Mouse (Mus musculus) CH12F3 (cell line): Measurements from ENCODE around the gene 2010003K11Rik.

Source experiments
- in situ Hi-C: fragments of 300-500 bp; cut with MboI; formaldehyde crosslinking; loops from 2 replicates; pipeline ENCODE4 v1.14.3; 2020; ENCODE audit warnings: low sequenced_read_pairs

2010003K11Rik gene

DNA sequence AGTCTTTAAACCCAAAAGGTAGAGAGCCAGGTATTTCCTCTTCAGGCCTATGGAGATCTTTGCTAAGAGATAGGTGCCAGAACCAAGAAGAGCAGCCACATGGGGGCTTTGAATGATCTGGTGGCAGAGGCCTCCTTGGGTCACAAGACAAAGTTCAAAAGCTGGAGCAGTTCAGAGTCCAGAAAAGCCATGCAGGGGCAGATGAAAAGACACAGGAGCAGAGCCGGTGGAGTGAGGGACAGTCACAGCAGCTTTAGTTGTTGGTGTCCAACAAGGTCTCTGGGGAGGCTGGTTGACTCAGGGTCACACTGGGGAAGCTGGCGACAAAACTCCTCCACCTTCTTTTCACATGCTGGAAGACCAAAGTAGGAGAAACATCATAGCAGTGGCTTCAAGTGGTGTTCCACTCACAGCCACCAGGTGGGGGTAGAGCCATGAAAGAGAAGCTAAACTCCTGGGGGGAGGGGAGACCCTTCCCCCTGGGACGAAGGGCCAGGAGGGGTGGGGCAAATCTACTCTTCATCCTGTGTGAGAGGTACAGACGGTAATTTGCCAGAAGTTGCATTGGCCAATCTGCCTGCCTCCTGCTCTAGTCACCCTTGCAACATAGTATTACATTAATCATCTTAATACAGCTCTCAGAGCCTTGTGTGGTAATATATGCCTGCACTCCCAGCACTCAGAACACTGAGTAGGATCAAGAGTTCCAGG lies 965 bp downstream of the 2010003K11Rik start:
- in situ Hi-C loops = loop anchor here (10.0 kb wide), 1 partner anchor 247 kb away; no protein-coding TSS in a partner anchor

DNA sequence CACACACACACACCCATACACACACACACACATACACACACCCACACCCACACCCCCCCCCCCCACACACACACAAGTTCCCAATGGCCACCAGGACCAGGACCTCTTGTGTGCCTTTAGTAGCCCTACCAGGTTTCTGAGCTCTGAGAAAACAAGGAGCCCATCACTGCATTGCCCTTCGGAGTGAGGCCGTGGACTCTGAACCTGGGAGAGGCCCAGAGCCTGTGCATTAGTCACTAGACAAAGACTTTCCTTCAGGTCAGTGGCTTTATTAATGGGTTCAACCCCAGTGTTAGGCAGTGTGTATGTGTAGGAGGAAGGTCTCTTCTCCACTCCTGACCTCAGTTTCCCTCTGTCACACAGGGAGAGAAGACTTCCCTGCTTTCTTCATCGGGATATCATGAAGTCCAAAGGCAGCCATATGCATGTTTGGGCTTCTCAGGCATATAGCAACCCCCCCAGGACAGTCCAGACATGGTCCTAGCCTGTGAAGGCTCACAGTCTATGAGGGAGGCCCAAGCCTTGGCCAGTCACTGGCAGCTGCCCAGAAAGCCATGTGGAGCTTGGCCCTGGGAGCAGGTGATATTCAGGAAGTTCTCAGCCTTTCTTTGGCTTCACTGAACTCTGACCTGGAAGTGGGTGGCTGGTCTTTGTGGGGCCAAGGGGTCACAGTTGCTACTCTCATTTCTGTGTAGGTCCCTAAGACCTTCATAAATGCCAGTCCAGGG lies 1.7 kb downstream of the 2010003K11Rik start:
- in situ Hi-C loops = loop anchor here (10.0 kb wide), 1 partner anchor 248 kb away; no protein-coding TSS in a partner anchor

GRCm38 (mm10) chr19:4495814-4496213 lies 2.6 kb downstream of the 2010003K11Rik start:
- in situ Hi-C loops = loop anchor here (10.0 kb wide), 1 partner anchor 249 kb away; no protein-coding TSS in a partner anchor

GRCm38 (mm10) chr19:4494707-4495106 lies 3.7 kb downstream of the 2010003K11Rik start:
- in situ Hi-C loops = loop anchor here (10.0 kb wide), 1 partner anchor 250 kb away; no protein-coding TSS in a partner anchor

DNA sequence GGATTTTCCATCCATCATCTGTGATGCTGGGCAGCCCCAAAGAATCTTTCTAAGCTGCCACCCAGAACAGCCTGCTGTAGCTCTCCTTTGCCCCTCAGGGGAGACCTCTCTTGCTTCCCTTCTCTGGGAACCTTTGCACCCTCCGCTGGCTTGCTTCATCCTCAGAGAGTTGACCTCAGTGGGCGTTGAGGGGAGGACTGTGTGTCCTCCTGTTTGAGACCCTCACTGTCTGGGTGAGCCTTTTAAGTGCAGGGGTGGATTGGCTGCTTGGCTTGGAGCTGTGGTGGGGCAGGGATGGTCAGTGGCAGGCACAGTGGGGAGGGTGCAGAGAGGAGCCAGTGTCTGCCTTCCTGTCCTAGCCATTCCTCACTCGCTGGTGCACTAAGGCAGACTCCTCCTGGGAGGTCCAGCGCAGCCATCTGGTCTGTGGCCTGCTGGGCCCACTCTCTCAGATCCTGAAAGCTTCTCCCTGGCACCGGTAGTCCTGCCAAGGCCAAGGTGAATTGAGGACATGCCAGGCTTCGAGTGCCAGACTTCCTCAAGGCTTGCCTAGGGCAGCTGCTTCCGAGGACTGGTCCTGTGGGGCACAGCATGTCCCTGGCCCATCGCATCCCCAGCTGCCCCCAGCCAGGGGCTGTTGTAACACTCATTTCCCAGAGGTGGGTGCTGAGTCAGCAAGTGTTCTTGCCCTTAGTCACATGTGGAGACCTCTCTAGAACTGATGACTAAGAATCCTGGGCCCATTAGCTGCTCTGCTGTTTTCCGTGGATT lies 5.7 kb downstream of the 2010003K11Rik start:
- in situ Hi-C loops = loop anchor here (10.0 kb wide), 1 partner anchor 252 kb away; no protein-coding TSS in a partner anchor

DNA sequence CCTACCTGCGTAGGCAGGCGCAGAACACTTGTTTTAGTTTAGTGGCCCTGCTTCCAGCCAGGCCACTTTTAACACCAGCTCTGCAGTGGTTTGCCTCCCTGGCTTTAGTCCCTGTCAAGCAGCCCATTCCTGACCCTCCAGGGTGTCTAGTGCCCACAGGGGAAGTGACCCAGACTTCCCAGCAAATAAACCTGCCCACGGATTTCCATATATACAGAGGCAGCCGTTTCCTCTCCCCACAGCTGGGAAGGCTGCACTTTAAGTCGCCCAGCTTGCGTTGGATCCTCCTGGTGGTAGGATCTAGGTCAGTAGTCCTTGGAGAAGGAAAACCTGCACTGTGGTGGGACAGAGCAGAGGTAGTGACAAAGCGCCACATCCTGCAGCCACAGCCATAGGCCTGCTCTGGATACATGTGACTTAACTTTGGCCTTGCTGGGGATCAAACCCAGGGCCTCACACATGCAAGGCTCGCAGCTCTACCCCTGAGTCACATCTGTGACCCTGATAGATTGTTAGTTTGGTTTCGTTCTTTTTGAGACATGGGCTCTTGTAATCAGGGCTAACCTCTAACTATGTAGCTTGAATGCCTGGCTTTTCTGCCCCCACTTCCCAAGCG lies 7.2 kb downstream of the 2010003K11Rik start:
- in situ Hi-C loops = loop anchor here (10.0 kb wide), 1 partner anchor 254 kb away; no protein-coding TSS in a partner anchor

GRCm38 (mm10) chr19:4487877-4488276 lies 10.5 kb downstream of the 2010003K11Rik start:
- in situ Hi-C loops = no loop called here

DNA sequence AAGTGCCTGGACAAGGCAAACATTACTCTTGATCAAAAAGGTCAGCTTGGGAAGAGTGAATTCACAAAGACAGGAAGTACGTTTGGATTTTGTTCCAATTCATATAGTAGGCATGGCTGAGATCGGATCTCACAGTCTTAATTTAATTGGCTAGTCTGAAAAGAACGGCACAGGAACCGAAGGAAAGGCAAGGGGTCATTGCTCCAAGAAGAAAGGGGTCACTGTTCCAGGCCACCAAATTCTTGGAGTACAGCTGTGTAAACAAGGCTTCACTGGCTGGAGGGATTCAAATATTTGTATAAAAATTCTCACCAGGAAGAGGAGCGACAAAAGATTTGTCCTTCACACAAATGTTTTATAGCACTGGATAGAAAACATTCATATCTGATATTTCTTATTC lies 13.4 kb downstream of the 2010003K11Rik start:
- in situ Hi-C loops = no loop called here

- in situ Hi-C loops = no loop called here
Measured at GRCm38 (mm10) chr19:4482111-4482859, 16.1 kb downstream of the 2010003K11Rik start.

DNA sequence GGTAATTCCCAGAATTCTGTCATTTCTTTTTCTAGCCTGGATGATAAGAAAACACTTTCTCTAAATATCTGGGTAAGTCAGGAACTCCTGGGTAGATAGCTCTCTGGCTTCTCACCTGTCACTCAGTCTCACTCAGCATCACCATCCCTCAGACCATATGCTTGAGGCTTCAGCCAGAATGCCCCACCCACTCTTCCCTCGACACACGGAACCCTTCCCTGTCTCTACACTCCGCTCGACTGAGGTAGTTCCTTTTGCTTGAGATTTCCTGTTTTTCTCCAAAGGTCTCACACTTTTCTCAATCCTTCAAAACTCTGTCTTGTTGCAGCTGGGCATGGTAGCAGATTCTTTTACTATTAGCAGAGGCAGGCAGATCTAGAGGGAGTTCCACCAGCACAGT lies 17.1 kb downstream of the 2010003K11Rik start:
- in situ Hi-C loops = no loop called here

DNA sequence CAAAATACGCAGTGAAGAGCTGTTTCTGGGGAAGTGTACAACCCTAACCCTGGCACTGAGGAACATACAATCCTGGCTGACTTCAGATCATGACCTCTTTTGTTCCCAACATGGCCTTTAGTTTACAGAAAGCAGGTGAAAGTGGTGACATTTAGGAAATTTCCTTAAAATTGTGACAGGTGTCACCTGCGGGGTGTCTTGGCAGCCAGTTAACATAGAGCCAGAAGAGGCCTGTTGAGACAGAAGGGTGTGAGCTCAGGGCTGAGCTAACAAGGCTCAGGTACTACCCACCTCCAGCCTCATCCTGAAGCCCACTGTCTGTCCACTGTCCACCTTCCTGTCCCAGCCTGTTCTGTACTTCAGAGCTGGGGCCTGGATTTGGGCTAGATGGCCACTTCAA lies 18.3 kb downstream of the 2010003K11Rik start:
- in situ Hi-C loops = no loop called here

- in situ Hi-C loops = no loop called here
Measured at GRCm38 (mm10) chr19:4478190-4478516, 20.2 kb downstream of the 2010003K11Rik start.

DNA sequence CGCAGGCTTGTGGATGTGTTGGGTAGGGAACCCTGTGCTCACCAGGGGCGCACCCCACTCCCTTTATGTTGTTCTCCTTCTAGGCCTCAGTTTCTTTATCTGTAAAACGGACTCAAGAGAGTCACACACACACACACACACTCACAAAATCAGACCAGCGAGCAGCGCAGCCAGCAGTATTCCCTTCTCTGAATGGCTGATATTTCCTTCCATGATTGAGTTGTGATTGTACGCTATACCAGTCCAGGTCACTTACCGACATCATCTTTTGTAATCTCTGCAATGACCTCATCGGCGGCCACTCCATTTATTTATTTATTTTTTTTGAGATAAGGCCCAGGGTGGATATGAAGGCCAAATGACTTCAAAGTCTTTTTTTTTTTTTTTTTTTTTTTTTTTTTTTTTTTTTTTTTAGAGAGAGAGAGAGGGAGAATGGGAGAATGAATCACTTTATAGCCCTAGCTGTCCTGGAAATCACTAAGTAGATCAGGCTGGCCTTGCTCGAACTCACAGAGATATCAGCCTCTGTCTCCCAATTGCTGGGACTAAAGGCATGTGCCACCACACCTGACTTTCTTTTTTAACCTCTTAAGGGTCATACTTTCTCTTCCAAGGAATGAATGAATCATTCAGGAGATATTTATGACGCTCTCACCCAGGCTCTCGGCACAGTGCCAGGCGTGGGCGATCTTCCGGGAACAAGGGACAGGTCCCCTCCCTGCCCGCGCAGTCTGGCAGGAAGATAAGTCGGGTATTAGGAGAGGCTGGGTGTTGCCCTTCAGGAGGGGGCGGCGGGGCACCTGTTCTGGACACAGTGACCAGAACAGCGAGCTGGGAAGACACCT lies 20.8 kb downstream of the 2010003K11Rik start, which contains the start of gene Syt12:
Syt12 (minus strand) TSS at position 103 of the 845 bp plus-strand sequence.
- in situ Hi-C loops = no loop called here

GRCm38 (mm10) chr19:4476601-4477257 lies 21.7 kb downstream of the 2010003K11Rik start:
- in situ Hi-C loops = no loop called here

DNA sequence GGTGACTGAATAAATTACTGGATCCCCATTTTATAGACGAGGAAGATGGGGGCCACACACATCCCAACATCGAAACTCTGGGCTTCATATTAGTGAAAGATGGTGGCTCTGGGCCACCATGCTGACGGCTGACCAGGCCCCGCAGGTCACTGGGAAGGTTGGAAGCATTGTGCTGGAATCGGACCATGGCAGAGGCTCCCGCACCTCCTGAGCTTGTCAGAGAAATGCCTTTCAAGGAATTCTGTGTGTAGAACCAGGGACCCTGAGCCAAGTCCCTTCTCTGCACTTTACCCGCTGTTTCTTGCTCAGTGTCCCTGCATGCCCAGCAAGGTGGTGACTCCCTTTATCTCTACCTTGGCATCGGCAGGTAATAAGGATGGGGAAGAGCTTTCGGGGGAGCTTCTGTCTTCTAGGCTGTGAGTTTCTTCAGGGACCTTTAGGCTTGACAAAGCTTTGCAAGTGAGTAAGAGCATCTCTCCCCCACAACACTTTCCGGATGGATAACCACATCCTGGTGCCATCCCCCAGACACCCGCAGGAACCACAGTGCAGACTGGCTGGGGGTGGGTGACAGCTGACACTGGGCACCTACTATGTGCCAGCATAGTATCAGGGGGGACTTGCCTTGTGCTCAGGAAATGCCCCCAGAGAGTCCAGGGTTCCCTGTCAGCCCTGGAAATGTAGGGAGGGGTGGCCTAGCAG lies 23.0 kb downstream of the 2010003K11Rik start:
- in situ Hi-C loops = no loop called here

DNA sequence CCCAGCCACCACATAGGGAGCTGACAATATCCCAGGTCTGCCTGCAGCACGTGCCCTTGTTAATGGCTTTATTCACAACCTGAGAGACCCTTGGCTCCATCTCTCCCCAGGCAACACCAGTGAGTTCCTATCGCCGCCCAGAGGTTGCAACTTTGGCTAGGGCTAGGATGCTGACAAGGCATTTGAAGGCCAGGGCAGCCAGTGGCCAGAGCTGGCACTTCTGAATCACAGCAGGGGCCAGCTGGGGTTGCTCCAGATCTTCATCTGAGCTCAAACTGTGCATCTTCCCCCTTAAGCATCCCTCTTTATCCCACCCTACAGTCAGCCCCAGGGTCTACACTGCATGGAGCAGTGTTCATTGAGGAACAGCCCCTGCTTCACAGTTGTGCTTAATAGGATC lies 23.6 kb downstream of the 2010003K11Rik start:
- in situ Hi-C loops = no loop called here

- in situ Hi-C loops = no loop called here
Measured at GRCm38 (mm10) chr19:4473549-4473948, 24.8 kb downstream of the 2010003K11Rik start.

- in situ Hi-C loops = no loop called here
Measured at GRCm38 (mm10) chr19:4468363-4468762, 30.0 kb downstream of the 2010003K11Rik start.
